Mouse (Mus musculus): ENCODE measurements around the gene Fam189a1. TPM values are rescaled to one million over a fixed set of nuclear protein-coding genes. Genes with fewer than 3 reads are reported as not detected.

Fam189a1 gene
- 15.2 and 18.6 TPM in 2 replicates for polyA plus RNA-seq (2021; fragmentation: Nextera tagmentation)
- long read RNA-seq, experiment 1, full-length matches to known transcripts: 2 of 25 reads
- long read RNA-seq, experiment 1, partial matches to known transcripts: 2 of 25 reads
- long read RNA-seq, experiment 1, other reads (novel, unspliced or antisense): 21 of 25 reads
- long read RNA-seq, experiment 2, full-length matches to known transcripts: 22 of 55 reads
- long read RNA-seq, experiment 2, partial matches to known transcripts: 7 of 55 reads
- long read RNA-seq, experiment 2, other reads (novel, unspliced or antisense): 26 of 55 reads

GRCm38 (mm10) chr7:65156514-65156911 is at the start of gene Fam189a1:
Gene Fam189a1, minus strand, starts transcription at chr7:65156570.

DNA sequence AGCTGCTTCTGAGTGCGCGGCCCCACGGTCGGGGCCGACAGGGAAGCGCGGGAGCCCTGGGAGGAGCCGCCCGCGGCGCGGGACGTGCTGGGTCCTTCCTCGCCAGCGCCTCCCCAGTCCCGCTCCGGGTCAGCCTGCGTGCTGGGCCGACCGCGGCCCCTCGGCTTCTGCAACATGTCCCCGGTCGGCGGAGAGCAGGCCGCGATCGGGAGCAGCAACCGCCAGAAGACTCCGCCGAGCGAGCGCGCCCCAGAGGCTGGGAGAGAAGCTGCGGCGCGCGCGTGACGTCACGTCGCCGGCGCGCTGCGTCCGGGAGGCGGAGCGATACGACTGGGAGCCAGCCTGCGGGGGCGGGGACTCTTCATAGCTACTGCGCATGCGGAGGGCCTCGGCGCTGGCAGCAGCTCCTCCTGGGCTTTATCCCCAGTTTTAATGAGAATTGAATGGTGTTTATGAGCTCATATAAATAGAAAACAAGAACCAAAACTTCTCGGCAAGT is 283.6 kb downstream of the Fam189a1 start, which contains the start of gene Nsmce3:
Nsmce3 (minus strand) TSS at position 255 of the 499 bp plus-strand sequence.

Small RNA genes lying within 50 kb of the gene (microRNA-seq; reads per million reads assigned to microRNA genes)
- not detected for gene Gm25249

Data from layer of hippocampus, adult 6 months (tissue).